Mouse (Mus musculus) B cell, adult 2 months (primary cell): ENCODE data around the gene Ppfia1.

Experiments used
- DNase-seq, 2 experiments: peaks; one replicate each; pipeline ENCODE4 v3.0.0; 2022

Gene Ppfia1

DNA sequence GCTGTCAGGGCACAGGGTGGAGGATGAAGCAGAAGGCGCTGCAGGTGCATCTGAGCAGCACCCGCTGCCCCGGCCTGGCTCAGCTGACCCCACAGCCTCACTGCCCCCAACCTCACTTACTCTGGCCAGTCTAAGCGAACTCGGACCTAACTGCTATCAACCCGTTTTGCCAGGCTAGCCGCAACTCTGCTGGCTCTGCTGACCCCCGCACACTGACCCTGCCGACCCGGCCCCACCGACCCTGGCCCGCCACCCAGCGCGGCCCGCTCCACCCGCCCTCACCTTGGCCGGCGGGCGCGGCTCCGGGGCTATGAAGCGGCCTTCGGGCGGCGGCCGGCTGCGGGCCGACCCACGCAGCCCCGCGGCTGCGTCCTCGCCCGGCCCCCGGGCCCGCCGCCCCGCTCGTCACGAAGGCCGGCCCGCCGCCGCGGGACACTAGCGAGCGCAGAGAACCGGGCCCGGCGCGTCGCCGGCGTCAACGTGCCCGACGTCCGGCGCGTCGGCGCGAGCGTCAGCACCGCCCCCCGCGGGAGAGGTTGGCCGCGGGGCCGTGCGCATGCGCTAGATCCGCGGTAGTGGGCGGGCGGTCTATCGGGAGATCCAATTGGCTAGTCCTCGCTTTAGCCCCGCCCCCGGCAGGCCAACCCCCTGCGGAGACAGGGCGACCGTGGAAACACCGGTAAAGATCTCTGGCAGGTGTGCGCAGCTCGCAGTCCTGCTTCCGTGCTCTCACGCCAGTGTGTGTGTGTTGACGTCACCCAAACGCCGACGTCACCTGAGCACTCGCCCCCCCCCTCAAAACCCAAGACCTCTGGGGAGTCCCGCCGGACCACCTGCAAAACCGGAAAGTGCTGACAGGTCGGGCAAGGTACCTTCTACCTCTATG lies at the start of gene Ppfia1:
Gene Ppfia1, minus strand, starts transcription at position 493 of the 886 bp plus-strand sequence.
- peak; percentile 99 for DNase-seq

DNA sequence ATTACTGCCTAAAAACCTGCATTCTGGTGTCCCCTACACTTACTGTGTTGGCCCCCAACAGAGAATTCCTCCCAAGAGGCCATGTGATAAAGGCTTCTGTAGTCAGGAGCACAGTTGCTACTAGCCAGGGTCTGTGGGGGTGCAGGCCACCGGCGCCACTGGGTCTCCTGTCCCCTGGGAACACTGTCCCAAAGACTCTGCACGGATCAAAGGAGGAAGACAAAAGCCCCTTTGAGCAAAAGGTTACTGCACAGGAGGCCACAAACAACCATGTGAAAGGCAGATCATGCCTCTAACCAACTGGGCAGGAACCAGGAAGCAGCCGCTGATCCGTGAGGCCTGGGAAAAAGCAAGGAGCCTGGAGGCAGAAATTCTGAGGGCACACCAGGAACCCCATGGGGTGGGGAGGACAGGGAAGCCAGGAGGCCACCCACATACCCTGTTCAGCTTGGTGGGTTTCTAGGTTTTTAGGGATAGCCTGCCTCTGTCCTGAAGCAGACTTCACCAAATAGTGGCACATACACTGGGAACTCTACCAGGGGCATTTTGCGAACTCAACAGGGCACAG lies 46.9 kb upstream of the Ppfia1 start:
- DNase-seq, result no peak

DNA sequence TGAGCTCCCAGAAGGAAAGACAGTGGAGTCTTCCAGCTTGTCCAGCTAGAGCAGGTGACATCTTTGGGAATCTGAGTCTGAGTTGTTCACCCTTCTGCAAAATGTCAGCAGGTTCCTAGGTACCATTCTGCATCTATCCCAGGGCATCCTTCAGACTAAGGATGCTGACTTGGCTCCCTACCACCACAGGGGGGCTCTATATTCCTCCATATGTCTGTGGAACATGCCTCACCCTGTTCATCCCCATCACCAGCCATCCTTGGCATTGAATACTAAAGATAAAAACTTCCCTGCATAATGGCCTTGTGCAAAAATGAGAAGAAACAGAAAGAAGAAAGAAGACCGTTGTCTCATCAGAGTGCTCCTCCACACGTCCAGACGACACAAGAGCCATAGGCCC lies 36.0 kb upstream of the Ppfia1 start:
- no peak for DNase-seq

DNA sequence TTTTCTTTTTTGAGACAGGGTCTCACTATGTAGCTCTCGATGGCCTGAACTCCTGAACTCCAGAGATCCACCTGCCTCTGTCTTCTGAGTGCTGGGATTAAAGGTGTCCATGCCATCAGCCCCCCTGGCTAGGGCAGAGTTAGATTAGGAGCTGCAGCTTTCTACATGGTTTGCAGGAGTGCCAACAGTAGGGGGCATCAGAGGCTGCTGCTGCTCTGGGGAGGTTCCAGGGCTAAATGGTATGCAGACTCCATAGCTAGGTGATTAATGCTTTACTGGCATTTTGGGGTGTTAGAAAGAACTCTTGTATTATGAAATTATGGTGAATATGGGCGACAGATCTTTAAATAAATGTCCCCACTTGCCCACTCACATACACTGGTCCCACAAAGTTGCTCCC lies 33.8 kb upstream of the Ppfia1 start:
- no peak for DNase-seq

DNA sequence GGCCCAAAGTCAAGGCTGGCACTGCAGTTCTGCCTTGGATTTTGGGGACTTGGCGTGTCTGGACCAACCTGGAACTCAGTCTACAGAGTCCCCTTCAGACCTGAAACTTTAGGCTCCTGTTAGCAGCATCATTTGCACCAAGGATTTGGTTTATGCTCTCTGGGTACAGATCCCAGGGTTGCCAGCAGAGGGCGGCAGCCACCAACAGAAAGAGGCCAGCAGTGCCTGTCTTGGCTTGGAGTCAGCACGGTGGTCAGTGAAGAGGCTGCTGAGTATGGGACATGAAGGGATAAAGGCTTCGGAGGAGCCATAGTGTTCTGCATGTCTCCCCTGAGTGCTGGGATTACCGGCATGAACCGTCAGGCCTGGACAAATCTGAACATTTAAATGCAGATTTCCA lies 32.1 kb upstream of the Ppfia1 start:
- peak; percentile 59 to 64 for DNase-seq

DNA sequence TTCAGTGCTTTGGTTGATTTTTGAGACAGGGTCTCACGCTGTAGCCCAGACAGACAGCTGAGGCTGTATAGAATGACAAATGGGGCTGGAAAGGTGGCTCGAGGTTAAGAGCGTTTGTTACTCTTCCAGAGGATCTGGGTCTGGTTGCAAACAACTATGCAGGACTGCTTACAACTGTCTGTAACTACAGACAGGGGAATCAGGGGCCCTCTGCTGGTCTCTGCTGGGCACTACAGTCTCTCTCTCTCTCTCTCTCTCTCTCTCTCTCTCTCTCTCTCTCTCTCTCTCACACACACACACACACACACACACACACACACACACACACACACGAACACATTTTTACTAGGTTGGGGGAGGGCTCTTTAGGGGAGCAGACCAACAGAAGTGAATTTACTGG lies 30.1 kb upstream of the Ppfia1 start:
- peak; percentile 69 to 76 for DNase-seq

DNA sequence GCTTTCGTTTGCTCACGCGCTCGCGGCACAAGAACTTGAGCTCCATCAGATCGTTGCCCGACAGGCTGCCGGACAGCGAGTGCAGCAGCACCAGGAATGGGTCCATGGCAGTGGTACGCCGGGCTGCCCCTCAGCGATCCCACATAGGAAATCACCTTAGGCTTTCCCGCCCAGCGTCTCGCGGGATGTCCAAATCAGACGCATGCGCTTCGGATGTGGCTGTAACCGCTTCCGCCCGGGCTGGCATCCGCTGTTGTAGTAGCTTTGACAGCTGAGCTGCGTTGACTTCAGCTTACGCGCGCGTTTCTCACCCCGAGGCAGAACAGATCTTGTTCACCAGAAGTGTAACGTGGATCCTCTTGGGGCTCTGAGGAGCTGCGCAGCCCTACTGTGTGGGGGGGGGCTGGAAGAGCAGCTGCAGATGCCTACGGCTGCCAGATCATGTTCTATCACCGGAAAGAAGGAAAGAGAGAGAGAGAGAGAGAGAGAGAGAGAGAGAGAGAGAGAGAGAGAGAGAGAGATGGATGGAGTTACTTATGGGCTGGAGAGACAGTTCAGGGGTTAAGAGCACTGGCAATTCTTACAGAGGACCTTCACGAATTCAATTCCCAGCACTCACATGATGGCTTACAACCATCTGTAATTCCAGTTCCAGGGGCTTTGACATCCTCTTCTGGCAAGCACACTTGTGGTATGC lies 28.9 kb upstream of the Ppfia1 start, which contains the start of gene Fadd:
Gene Fadd, minus strand, starts transcription at position 180 of the 697 bp plus-strand sequence.
- DNase-seq, result peak; percentile 96

DNA sequence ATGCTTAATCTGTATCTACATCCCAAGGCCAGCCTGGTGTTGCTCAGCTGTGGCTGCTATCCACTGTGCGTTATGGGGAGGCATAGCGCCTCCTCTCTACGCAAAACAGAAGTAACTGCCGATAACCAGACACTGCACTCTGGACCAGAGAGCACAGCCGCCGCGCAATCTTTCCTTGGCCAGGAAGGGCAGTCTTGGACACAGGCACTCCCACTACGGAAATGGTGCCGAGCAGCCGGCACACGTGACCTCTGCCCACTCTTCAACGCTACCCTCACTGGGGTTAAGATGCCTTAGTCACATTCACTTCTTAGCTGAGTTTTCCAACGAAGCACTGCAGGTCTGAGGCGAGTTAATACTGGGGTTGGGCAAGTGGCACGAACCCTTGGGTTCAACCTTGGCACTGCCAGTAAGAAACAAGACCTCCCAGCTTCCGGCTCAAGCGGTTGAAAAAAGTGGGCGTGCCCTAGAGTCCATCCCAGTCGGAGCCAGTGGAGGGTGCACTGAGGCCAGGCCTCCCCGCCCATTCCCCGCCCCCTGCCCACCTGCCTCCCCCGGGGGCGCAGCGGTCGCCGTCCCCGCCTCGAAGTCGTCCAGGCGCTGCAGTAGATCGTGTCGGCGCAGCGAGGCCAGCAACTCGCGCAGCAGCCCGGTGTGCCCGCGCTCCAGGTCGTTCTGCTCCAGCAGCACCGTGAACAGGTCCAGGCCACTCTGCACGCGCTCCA lies 28.2 kb upstream of the Ppfia1 start:
- peak; percentile 61 to 70 for DNase-seq

DNA sequence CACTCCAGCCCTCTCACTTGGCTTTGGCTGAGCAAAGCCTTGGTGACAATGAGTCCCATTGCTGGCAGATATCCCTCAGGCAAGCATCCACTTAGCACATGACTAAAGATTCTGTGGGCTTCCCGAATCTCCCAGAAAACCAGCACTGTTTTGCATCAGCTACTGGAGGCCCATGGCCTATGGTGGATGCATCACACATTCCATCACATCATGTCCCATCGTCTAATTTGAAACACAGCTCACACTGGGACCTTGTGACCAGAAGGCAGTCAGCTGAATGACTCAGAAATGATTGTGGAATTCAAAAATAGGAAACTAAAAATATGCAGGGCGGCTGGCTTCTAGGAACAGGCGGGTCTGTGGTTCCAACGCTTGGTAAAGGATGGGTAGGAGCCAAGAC lies 24.3 kb upstream of the Ppfia1 start:
- DNase-seq, result no peak

DNA sequence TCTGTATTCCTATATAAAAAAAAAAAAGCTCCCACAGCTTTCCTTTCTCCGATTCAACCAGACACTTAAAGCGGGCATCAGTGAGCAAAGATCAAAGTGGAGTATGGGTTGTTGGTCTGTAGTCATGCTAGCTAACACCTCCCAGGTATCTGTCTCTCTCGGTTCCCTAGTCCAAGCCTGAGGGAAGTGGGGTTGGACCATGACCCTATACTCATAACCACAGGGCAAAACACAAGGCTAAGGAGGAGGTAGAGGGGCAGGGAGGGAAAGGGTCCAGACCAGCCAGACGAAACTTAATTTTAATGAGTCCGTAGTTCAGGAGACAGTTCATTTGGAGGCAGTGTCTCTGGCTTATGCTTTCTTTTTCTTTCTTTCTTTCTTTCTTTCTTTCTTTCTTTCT lies 18.7 kb upstream of the Ppfia1 start:
- DNase-seq, result no peak

DNA sequence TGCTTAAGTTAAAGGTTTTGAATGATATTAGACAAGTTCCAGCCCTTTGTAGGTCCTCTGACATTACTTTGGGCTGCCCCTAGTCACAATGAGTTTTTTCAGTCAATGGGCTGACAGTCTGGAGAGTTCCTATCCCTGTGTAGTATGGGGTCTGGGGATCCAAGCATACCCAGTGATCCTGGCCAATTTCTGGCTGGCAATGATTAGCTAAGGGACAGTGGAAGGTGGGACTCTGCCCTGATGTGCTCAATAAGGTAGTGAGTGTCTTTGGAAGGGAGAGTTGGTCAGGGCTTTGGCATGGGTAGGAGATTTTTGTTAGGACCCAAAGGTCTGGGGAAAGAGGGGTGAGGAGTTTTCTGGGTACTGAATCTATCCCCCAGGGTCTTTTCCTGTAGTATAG lies 18.1 kb upstream of the Ppfia1 start:
- no peak for DNase-seq

DNA sequence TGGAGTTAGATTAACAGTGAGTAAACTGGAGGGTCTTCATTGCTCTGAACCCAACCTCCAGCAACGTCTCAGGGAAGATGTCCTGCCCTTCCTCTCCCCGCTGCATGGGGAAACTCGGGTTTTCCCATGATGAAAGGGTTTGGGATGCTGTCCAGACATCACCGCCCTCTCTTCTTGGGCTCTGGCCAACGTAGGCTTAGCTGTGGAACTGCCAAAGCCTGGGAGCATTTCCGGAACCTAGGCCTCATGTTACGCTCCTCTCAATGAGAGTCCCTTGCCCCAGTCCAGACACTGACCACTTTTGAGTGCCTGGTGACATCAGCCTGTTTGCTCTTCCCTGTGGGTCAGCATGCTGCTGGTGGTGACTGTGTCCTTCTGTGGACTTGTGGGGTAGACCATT lies 15.9 kb upstream of the Ppfia1 start:
- no peak for DNase-seq

DNA sequence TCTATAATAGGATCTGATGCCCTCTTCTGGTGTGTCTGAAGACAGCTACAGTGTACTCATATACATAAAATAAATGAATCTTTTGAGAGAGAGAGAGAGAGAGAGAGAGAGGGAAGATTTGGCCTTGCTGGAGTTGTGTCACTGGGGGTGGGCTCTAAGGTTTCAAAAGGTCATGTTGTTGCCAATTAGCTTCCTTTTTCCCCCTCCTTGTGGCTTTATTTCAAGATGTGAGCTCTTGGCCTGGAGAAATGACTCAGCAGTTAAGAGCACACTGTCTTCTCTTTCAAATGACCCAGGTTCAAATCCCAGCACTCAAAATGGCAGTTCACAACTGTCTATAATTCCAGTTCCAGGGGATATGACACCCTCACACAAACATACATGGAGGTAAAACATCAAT lies 14.6 kb upstream of the Ppfia1 start:
- DNase-seq, result no peak

DNA sequence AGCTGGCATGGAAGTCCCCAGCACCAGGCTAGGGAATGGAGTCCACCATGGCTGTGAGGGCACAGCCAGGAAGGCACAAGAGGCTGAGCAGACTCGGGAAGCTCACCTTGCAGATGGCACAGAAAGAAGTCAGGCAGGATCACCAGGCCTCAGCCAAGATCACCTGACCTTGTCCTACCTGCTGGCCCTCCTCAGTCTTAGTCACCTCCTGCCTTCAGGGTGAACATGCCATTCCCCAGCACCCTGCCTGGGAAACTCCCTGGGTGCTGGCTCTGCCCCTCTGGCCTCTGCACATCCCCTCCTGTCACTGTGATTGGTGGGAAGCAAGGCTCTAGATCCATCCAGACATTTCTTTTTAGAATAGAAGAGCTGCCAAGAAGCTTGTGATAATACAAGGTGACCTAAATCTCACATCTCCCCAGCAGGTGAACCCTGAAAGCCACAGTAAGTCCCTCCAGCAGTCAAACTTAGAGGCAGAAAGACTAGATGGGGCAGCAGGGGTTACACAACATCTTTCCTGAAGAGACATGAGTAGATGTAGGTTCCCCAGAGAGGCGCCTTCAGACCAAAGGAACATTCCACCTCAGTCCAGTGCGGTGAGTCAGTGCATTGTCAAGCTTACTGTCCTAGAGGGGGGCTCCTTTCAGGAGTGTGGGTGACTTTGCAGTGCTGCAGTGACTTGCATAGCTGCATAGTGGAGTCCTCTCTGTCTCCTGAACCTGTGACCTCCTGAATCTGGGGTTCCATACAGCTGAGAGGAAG lies 13.6 kb upstream of the Ppfia1 start:
- no peak for DNase-seq

DNA sequence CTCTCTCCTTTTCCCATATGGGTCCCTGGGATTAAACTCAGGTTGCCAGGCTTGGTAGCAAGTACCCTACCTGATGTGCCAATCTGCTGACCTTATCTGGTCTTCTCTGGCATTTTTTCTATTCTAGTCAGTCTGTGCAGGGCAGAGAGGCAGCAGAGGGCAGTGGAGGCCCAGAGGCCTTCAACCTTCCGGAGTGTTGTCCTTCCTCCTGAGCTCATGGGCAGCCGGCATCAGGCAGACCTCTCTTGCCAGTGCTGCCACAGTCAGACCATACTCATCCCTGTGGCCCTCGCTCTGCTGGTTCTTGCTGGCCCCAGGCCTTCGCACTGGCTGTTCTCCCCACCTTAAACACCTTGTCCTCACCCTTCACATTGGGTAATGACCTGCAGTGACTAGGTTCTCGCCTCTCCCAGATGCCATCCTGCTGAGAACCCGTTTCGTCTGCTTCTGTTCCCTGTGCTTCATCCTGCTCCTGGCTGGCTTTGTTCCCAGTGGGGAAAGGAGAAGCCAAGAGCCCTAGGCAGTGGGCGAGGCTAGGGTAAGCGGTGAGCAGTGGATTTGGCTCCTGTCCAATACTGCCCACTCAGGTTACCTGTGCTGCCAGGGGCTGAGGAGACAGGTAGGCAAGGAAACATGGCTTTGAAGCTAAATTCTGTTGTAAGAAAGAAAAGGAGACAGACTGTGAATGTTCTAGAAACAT lies 10.1 kb upstream of the Ppfia1 start:
- no peak for DNase-seq

DNA sequence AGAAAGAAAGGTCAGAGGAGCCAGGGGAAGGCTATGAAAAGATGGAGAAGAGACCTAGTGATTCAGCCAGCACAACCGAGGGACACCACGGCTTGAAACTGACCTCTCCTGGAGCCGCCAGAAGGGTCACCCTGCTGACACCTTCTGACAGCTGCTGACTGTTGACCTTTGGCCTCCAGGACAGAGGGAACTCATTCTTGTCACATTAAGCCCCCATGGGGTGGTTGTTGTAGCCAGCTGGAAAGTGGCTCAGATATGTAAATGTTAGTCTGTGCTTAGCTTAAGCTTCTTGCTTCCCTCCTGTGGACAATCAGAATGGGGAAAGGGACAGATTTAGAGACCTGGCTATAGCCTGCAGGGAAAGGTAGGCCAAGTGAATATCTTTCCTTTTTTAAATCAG lies 8.5 kb upstream of the Ppfia1 start:
- DNase-seq, result no peak

DNA sequence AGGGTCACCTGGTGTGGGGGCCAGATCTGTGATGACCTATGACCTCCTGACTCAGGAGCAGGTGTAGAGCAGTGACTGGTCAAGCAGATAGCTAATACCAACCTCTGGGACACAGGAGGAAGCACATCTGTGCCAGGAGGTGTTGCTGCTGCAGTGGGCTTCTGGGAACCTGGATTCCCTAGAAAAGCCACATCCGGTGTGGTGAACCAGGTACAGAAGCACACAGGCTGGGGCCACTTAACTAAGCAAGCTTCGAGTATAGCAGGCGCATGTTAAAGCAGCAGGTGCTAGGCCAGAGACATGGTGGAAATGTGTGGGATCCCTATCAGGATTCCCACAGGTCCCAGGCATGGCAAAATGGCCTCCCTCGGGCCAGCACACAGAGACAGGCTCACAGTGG lies 7.1 kb upstream of the Ppfia1 start:
- DNase-seq, result no peak

DNA sequence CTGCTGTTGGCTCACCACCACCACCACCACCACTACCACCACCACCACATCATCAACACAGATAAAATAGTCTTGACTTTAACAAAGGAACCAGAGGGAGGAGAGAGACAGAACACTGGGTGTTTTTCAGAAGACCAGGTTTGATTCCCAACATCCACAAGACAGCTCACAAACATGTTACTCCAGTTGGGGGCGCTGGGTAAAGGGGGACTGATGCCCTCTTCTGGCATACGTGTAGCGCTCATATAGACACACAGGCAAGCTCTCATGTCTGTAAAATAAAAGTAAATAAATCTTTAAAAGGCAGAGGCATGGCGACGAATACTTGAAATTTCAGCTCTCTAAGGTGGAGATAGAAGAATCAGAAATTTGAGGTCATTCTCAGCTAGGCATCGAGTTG lies 5.0 kb upstream of the Ppfia1 start:
- DNase-seq, result no peak

DNA sequence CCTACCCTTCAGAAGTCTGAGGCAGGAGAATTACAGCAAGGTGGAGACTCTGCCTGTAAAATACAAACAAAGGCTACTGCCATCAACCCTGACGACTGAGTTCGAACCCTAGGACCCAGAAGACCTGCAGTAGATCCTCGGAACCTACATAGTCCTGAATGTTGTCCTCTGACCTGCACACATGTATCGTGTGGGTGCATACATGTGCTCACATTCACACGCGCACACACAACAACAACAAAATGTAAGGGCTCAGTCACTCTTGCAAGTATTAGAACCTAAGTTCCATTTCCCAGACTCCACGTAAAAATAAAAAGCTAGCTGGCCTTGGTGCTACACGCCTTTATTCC lies 569 bp upstream of the Ppfia1 start:
- DNase-seq, result no peak

DNA sequence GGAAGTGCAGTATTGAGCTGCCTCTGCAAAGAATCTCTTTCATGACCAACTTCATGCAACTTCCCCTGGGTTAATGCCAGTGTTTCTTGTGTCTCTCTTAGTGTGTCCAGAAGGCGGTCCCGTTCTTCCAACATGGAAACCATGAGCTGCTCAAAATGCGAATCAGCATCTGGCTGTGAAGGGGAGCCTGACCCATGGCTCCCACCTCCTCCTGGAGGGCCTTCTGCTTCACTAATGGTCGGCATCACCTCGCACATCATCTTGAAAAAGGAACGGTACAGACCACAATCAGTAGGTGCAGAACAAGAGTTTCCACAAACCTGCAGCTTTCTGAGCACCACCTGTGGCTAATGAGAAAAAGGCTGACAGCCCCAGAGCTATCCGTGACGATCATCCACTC lies 1.3 kb downstream of the Ppfia1 start:
- DNase-seq, result no peak

DNA sequence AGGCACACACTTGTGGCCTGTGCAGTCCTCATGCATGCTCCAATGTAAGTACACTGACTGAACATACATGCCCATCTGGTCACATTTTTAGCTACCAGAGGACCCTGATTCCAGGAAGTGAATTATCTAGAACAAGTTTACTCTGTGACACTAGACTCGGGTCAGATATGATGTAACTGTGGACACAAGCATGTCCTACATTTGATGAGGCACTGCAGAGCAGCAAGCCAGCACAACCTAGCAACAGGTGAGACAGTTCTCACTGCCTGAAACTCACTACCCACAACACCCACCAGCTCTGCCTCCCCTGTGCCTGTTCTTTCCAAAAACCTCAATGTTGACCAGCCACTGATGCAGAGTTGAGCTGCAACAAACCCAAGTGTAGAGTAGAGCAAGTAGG lies 2.7 kb downstream of the Ppfia1 start:
- no peak for DNase-seq
